Mouse (Mus musculus): Measurements from ENCODE around the gene Wdr64.

DNA sequence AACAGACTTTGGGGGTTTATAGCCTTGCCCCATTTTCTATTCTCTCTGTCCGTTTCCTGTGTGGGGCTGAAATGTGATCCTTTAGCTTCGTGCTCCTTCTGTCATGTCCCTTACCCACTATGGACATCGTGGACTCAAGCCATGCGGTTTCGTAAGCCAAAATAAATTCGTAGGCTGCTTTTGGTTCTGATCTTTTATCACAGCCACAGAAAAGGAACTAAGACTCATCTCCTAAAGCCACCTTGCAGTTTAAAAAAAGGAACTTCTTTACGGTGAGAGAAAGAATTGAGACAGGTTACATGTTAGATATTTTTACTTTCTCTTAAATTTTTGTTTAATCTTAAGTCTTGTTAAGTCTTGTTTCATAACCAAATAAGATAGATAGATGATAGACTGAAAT, 130.1 kb downstream of the Wdr64 start:
- TF ChIP-seq CTCF (IDR thresholded peaks at IDR 0.05; ENCODE audit: borderline replicate concordance, insufficient read depth, low read depth, low read length) (no peak), POLR2A (IDR thresholded peaks at IDR 0.05; ENCODE audit: borderline replicate concordance, insufficient read depth, low read length) (no peak)
